Mouse (Mus musculus): ENCODE data around the gene Ccdc163.
A peak's percentile ranks its signal among the peaks of the same experiment; 100 is the strongest.

The Ccdc163 gene

GRCm38 (mm10) chr4:116777079-116777478 lies 68.8 kb downstream of the Ccdc163 start:
- no peak for DNase-seq (ENCODE audit: low spot score)

GRCm38 (mm10) chr4:116780541-116780940 lies 72.2 kb downstream of the Ccdc163 start:
- no peak for DNase-seq (ENCODE audit: low spot score)

GRCm38 (mm10) chr4:116781366-116781765 lies 73.1 kb downstream of the Ccdc163 start:
- DNase-seq (ENCODE audit: low spot score), result no peak

- no peak for DNase-seq (ENCODE audit: low spot score)
Measured at GRCm38 (mm10) chr4:116782171-116782570, 73.9 kb downstream of the Ccdc163 start.

GRCm38 (mm10) chr4:116786587-116786986 lies 78.3 kb downstream of the Ccdc163 start:
- no peak for DNase-seq (ENCODE audit: low spot score)

- DNase-seq (ENCODE audit: low spot score), result peak; percentile 26
Measured at GRCm38 (mm10) chr4:116787985-116788760, 79.9 kb downstream of the Ccdc163 start.

- peak; percentile 88 for DNase-seq (ENCODE audit: low spot score)
Measured at GRCm38 (mm10) chr4:116788956-116789355, 80.6 kb downstream of the Ccdc163 start.

GRCm38 (mm10) chr4:116792453-116792852 lies 84.1 kb downstream of the Ccdc163 start:
- no peak for DNase-seq (ENCODE audit: low spot score)

GRCm38 (mm10) chr4:116794273-116794672 lies 86.0 kb downstream of the Ccdc163 start:
- DNase-seq (ENCODE audit: low spot score), result no peak

GRCm38 (mm10) chr4:116796442-116797110 lies 88.3 kb downstream of the Ccdc163 start:
- no peak for DNase-seq (ENCODE audit: low spot score)

GRCm38 (mm10) chr4:116799901-116800300 lies 91.6 kb downstream of the Ccdc163 start:
- no peak for DNase-seq (ENCODE audit: low spot score)

Measured in lung, postnatal 25 days (tissue).